Mouse (Mus musculus) hindbrain, embryonic 10.5 days (tissue): Measurements from ENCODE around the gene Gm3264. TPM values are rescaled to one million over a fixed set of nuclear protein-coding genes. Genes with fewer than 3 reads are reported as not detected.
A peak's percentile ranks its signal among the peaks of the same experiment; 100 is the strongest.
"Not testable (repeated sequence)": the region's sequence is repeated elsewhere in the genome, so short reads cannot be mapped to it uniquely, and the experiment has no call there.

Experiments used
- DNase-seq: peaks from one replicate; pipeline ENCODE4 v3.0.0-alpha.2; 2017; ENCODE audit warnings: low spot score
- H3K27ac ChIP-seq: fragments of 300-500 bp; sonication (generic); 2 replicates; pipeline ENCODE4 v1.5.1; 2016; ENCODE audit warnings: mild to moderate bottlenecking, moderate library complexity
- H3K27me3 ChIP-seq: fragments of 300-500 bp; sonication (generic); 2 replicates; pipeline ENCODE4 v1.6.1; 2016; ENCODE audit warnings: mild to moderate bottlenecking; ENCODE audit not compliant: poor library complexity, insufficient read depth, severe bottlenecking
- H3K36me3 ChIP-seq: fragments of 300-500 bp; sonication (generic); 2 replicates; pipeline ENCODE4 v1.6.1; 2016; ENCODE audit warnings: mild to moderate bottlenecking, moderate library complexity
- H3K4me1 ChIP-seq: fragments of 300-500 bp; sonication (generic); replicated peaks from 2 replicates; pipeline ENCODE4 v1.6.1; 2016; ENCODE audit warnings: mild to moderate bottlenecking
- H3K4me3 ChIP-seq: fragments of 300-500 bp; sonication (generic); 2 replicates; pipeline ENCODE4 v1.5.1; 2016; ENCODE audit warnings: mild to moderate bottlenecking, moderate library complexity
- H3K9me3 ChIP-seq: fragments of 300-500 bp; sonication (generic); 2 replicates; pipeline ENCODE4 v1.6.1; 2016; ENCODE audit warnings: mild to moderate bottlenecking, moderate library complexity
- WGBS: fragments of 180-500 bp; shearing (Covaris S2); methylation state at CpG from one replicate; pipeline ENCODE4 v1.1.7; 2016; 5-methylcytosine and 5-hydroxymethylcytosine counted together
- polyA plus RNA-seq: library from polyadenylated mRNA; unstranded; fragments of >200 nt; fragmentation: Nextera tagmentation; extraction: Ambion mirVana; gene quantifications from 2 replicates; pipeline ENCODE4 v1.2.1, GENCODE M21; 2016

Gm3264 gene
- polyA plus RNA-seq = 0.24 and 0.60 TPM in 2 replicates

DNA sequence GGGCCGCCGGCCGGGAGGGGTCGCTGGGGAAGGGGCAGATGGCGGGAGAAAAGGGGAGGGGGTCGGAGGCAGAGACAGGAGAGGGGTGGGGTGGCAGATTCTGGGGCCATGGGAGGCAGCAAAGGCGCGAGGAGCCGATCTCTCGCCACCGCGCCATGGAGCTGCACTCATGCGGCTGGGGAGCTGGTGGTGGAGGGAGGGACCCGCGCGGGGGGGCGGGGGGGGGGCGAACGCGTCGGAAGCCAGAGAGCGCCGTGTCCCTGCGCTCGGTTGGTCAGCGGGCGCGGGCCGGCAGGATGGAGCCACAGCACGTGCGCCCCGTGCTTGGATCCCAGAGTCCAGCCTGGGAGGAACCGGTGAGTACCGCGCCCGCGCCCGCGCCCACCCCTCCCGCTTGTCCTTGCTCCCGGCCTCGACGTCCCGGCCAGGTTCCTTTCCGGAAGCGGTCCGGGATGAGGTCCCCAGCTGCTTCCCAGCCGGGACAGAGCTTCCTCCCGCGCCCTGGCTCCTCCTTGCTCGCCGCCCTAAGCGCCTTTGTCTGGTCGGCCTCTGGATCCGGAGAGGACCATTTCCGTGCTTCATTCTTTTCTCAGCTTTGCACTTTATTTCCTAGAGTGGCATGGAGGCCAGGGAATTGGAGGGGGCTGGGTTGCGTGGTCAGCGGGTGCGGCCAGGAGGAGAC lies at the start of gene Gm3264:
Gene Gm3264 (plus strand): TSS at position 278 of the 682 bp plus-strand sequence.
- DNase-seq = peak; percentile 20
- H3K27me3 ChIP-seq, H3K4me1 ChIP-seq, H3K36me3 ChIP-seq, H3K9me3 ChIP-seq: not testable (repeated sequence)
- Histone ChIP-seq H3K4me3 (peak within 1 kb of the TSS; percentile 53), H3K27ac (peak within 1 kb of the TSS; percentile 74)
- 3% methylated on average over 48 of the region's 59 CpGs for WGBS

DNA sequence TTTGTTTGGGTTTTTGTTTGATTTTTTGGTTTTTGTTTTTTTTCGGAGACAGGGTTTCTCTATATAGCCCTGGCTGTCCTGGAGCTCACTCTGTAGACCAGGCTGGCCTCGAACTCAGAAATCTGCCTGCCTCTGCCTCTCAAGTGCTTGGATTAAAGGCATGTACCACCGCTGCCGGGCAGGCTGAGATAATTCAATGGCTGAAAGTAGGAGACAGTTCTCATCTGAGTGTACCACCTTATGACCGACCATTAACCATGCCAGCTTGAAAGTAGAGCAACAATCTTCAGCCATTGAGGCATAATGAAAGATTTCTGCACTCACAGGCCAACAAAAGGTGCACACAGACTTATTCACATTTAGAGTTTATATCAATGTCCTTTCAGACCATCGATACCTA lies 49.0 kb upstream of the Gm3264 start:
- H3K4me1 ChIP-seq, H3K27ac ChIP-seq, H3K27me3 ChIP-seq, H3K4me3 ChIP-seq, H3K9me3 ChIP-seq, DNase-seq, H3K36me3 ChIP-seq: not testable (repeated sequence)
- WGBS = 80% methylated on average over 6 of the region's 6 CpGs

DNA sequence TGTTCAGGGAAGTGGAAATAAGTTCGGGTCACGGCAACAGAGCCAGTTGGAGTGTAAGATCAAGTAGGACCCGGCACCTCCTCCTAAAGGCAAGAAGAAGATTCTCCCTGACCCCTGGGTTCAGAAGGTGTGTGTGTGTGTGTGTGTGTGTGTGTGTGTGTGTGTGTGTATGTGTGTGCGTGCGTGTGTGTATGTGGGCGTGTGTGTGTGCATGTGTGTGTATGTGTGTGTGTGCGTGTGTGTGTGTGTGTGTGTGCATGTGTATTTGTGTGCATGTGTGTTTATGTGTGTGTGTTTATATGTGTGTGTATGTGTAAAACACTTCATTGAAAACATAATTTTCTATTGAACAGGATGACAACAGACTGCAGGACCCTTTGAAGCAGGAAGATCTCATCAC lies 33.4 kb upstream of the Gm3264 start:
- not testable (repeated sequence) for H3K27me3 ChIP-seq, H3K4me3 ChIP-seq, H3K4me1 ChIP-seq, H3K27ac ChIP-seq, DNase-seq, H3K36me3 ChIP-seq, H3K9me3 ChIP-seq
- WGBS = 82% methylated on average over 4 of the region's 7 CpGs

DNA sequence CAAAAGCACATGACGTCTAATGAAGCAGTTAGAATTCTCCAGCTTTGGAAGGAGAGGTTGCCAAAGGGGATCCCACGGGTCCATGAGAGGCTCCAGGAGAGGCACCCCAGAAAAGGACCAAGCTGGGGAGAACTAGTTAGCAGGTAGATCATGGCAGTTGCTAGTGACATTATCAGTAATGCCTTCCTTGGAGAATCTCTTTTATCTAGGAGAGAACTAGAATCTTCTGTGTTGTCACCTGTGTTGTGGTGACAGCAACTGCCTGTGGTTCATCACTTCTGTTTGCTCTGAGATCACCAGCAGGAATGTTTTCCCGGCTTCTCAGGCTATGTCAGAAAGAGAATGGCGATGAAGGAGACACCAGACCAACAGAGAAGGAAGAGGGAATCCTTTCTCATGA lies 17.6 kb upstream of the Gm3264 start, which contains the start of gene Gm3269:
Gene Gm3269 (plus strand): TSS at position 301 of the 400 bp plus-strand sequence.
- not testable (repeated sequence) for H3K4me3 ChIP-seq, H3K27ac ChIP-seq, H3K27me3 ChIP-seq, H3K36me3 ChIP-seq, H3K4me1 ChIP-seq, DNase-seq, H3K9me3 ChIP-seq
- WGBS = 83% methylated on average over 1 of the region's 4 CpGs

DNA sequence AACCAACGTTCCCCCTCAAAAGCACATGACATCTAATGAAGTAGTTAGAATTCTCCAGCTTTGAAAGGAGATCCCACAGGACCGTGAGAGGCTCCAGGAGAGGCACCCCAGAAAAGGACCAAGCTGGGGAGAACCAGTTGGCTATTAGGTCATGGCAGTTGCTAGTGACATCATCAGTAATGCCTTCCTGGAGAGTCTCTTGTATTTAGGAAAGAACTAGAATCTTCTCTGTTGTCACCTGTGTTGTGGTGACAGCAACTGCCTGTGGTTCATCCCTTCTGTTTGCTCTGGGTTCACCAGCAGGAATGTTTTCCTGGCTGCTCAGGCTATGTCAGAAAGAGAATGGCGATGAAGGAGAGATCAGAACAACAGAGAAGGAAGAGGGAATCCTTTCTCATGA lies 36.7 kb downstream of the Gm3264 start, which contains the start of gene Gm3278:
Gene Gm3278 (plus strand): TSS at position 301 of the 400 bp plus-strand sequence.
- H3K4me3 ChIP-seq, H3K36me3 ChIP-seq, H3K27me3 ChIP-seq, DNase-seq, H3K9me3 ChIP-seq, H3K4me1 ChIP-seq, H3K27ac ChIP-seq: not testable (repeated sequence)
- 87% methylated on average over 1 of the region's 3 CpGs for WGBS

Other genes starting within 250 kb of the Gm3264 start
- gene Gm8159, start 223.2 kb upstream of the Gm3264 start, polyA plus RNA-seq = not detected in 2 replicates
- not detected in 2 replicates for gene Gm3239, start 191.4 kb upstream of the Gm3264 start, polyA plus RNA-seq
- gene Gm7876, start 146.3 kb upstream of the Gm3264 start, polyA plus RNA-seq = not detected in 2 replicates
- gene Gm3252, start 128.8 kb upstream of the Gm3264 start, polyA plus RNA-seq = 0.13 and 0.40 TPM in 2 replicates
- not detected in 2 replicates for gene Gm9602, start 79.2 kb upstream of the Gm3264 start, polyA plus RNA-seq
- not detected in 2 replicates for gene Gm3269, start 17.5 kb upstream of the Gm3264 start, polyA plus RNA-seq
- not detected in 2 replicates for gene Gm3278, start 36.8 kb downstream of the Gm3264 start, polyA plus RNA-seq
- gene Gm8297, start 128.4 kb downstream of the Gm3264 start, polyA plus RNA-seq = not detected in 2 replicates
- not detected in 2 replicates for gene Gm3298, start 160.3 kb downstream of the Gm3264 start, polyA plus RNA-seq
- not detected in 2 replicates for gene 4930555G01Rik, start 195.1 kb downstream of the Gm3264 start, polyA plus RNA-seq
- 1.4 and 1.6 TPM in 2 replicates for gene Gm8281, start 215.5 kb downstream of the Gm3264 start, polyA plus RNA-seq